Mouse (Mus musculus) hindbrain, postnatal 0 days (tissue): Measurements from ENCODE around the gene Chac1. TPM values are rescaled to one million over a fixed set of nuclear protein-coding genes. Genes with fewer than 3 reads are reported as not detected.

ENCODE experiments used
- ATAC-seq: fragments of 200-750 bp; cut with Nextera tagmentation; 2 replicates; pipeline ENCODE4 v1.8.0; 2017; ENCODE audit warnings: mild to moderate bottlenecking, moderate TSS enrichment, moderate library complexity
- DNase-seq: peaks from one replicate; pipeline ENCODE4 v3.0.0-alpha.2; 2015; ENCODE audit warnings: low spot score
- H3K27ac ChIP-seq: fragments of 300-500 bp; sonication (generic); 2 replicates; pipeline ENCODE4 v1.5.1; 2014; ENCODE audit warnings: mild to moderate bottlenecking
- H3K27me3 ChIP-seq: fragments of 300-500 bp; sonication (generic); 2 replicates; pipeline ENCODE4 v1.6.1; 2014; ENCODE audit warnings: low read length, mixed read lengths; ENCODE audit not compliant: insufficient read depth
- H3K36me3 ChIP-seq: fragments of 300-500 bp; sonication (generic); 2 replicates; pipeline ENCODE4 v1.6.1; 2014; ENCODE audit warnings: low read length, mixed read lengths; ENCODE audit not compliant: insufficient read depth
- H3K4me1 ChIP-seq: fragments of 300-500 bp; sonication (generic); 2 replicates; pipeline ENCODE4 v1.6.1; 2014; ENCODE audit warnings: antibody characterized with exemption, low read length, mixed read lengths; ENCODE audit not compliant: insufficient read depth
- H3K4me2 ChIP-seq: fragments of 300-500 bp; sonication (generic); 2 replicates; pipeline ENCODE4 v1.6.1; 2014; ENCODE audit warnings: low read depth, mild to moderate bottlenecking, low read length, moderate library complexity, mixed read lengths
- H3K4me3 ChIP-seq: fragments of 300-500 bp; sonication (generic); 2 replicates; pipeline ENCODE4 v1.5.1; 2014; ENCODE audit warnings: low read length
- H3K9ac ChIP-seq: fragments of 300-500 bp; sonication (generic); replicated peaks from 2 replicates; pipeline ENCODE4 v1.6.1; 2014; ENCODE audit warnings: mild to moderate bottlenecking, low read length, moderate library complexity, mixed read lengths
- H3K9me3 ChIP-seq: fragments of 300-500 bp; sonication (generic); 2 replicates; pipeline ENCODE4 v1.6.1; 2016; ENCODE audit warnings: low read length, mixed read lengths
- CTCF ChIP-seq: IDR thresholded peaks from 2 replicates; pipeline ENCODE4 v1.5.1; 2016; ENCODE audit warnings: antibody characterized with exemption, control low read depth, low read depth
- WGBS: fragments of 180-500 bp; shearing (Covaris S2); extraction: QIAGEN DNeasy Blood & Tissue Kit; methylation state at CpG from one replicate; pipeline ENCODE4 v1.1.7; 2014; 5-methylcytosine and 5-hydroxymethylcytosine counted together
- polyA plus RNA-seq: library from polyadenylated mRNA; unstranded; fragments of >200 nt; fragmentation: Nextera tagmentation; extraction: Ambion mirVana; gene quantifications from 2 replicates; pipeline ENCODE4 v1.2.1, GENCODE M21; 2015
- total RNA-seq: library from RNA; depleted of rRNA; stranded (reverse); fragments of >200 nt; gene quantifications from 2 replicates; pipeline ENCODE4 v1.2.3, GENCODE M21; 2014

Gene Chac1
- total and polyA plus RNA-seq, 2 experiments from 2014 or later = 12.6 to 22.6 TPM

DNA sequence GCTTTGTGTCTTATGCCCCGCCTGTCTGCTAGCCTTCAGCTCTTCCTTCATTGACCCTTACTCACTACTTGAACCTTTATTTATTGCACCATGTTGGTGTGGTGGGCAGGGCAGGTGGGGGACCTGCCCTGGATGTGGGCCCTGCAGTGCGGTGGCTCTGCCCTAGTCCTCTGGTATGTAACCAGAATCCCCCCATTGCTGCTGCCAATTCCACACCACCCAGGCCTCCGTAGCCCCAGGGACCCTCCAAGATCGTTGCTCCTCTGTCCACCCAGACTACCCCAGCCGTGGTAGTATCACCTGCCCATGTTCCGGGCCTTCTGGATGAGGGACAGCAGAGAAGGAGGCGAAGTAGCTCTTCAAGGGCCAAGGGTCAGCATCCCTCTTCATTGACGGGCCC is 2.7 kb downstream of the Chac1 start:
- Histone ChIP-seq H3K9ac (no peak overlapping the region), H3K27ac (no peak overlapping the region), H3K36me3 (no peaks in the 10 kb centered on the region), H3K4me1 (0 out of 2 replicates have a peak, but pooled peaks cover 6% of the 10 kb centered on the region), H3K9me3 (no peaks in the 10 kb centered on the region), H3K4me2 (no peak overlapping the region), H3K4me3 (no peak overlapping the region), H3K27me3 (no peaks in the 10 kb centered on the region)
- no peak for TF ChIP-seq CTCF
- DNase-seq = no peak
- no peak for ATAC-seq
- WGBS = 89% methylated on average over 8 of the region's 8 CpGs

DNA sequence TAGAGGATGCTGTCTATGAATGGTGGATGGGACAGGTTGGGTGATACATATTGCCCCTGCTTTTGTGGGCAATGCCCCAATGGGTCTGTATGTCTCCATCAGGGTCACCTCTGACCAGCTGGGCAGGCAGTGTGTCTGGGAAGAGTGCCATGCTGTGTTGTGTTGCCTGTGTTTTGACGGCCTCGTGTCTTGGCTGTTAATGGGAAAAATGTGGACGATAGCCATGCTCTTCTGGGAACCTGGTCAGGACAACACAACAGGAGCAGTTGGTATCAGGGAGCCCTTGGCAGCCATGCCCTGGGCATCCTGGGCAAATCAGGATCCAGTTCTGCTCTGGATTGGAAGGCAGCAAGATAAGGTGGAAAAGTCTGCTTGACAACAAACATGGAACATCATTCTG is 4.1 kb downstream of the Chac1 start:
- whole genome bisulfite sequencing = 48% methylated on average over 3 of the region's 3 CpGs
- ATAC-seq (peak; percentile 33; the same call in 1 of the 2 replicates), DNase-seq (peak; percentile 53)
- no peaks in the 10 kb centered on the region for H3K9me3 ChIP-seq
- 0 out of 2 replicates have a peak, but pooled peaks cover 6% of the 10 kb centered on the region for H3K4me1 ChIP-seq
- H3K9ac ChIP-seq = no peak overlapping the region
- H3K27me3 ChIP-seq = no peaks in the 10 kb centered on the region
- H3K4me3 ChIP-seq = no peak overlapping the region
- H3K4me2 ChIP-seq = no peak overlapping the region
- H3K27ac ChIP-seq = 0 out of 2 replicates have a peak overlapping the region, but pooled peaks have one; percentile 22
- no peak for TF ChIP-seq CTCF
- no peaks in the 10 kb centered on the region for H3K36me3 ChIP-seq

DNA sequence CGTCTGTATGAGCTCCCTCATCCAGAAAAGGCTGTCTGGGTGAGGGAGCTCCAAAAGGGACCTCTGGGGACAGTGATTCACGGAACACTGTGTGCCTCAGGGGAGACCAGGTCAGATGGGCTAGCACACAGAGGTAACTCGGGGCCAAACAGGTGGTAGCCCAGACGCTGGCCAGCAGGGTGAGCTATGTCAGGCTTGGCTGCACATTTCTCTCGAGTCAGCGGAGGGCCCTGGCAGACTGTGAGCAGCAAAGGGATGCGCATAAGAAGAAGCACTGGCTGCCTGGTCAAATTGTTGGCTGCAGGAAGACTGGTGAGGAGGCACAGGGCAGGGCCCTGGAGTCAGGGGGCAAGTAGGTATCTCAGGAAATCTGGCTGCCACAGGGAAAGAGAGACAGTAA is 4.6 kb downstream of the Chac1 start:
- Histone ChIP-seq H3K27ac (0 out of 2 replicates have a peak overlapping the region, but pooled peaks have one; percentile 22), H3K4me2 (no peak overlapping the region), H3K4me1 (0 out of 2 replicates have a peak, but pooled peaks cover 3% of the 10 kb centered on the region), H3K27me3 (no peaks in the 10 kb centered on the region), H3K36me3 (no peaks in the 10 kb centered on the region), H3K9ac (no peak overlapping the region), H3K4me3 (no peak overlapping the region), H3K9me3 (0 out of 2 replicates have a peak, but pooled peaks cover 2% of the 10 kb centered on the region)
- DNase-seq = peak; percentile 60
- 18% methylated on average over 7 of the region's 7 CpGs for WGBS
- peak; percentile 37 for TF ChIP-seq CTCF
- ATAC-seq = peak; percentile 27; the same call in 1 of the 2 replicates

DNA sequence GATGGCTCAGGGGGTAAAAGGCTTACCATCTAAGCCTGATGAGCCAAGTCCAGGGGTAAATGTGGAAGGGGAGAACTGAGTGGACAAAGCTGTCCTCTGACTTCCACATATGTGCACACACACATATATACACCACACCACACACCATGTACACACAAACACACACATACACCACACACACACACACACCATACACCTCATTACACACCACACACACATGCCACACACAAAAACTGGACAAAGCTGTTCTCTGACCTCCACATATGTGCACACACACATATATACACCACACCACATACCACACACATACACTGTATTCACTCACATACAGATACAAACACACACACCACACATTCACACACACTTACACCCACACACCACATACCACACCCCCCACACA is 5.3 kb downstream of the Chac1 start:
- peaks cover 9% of the 10 kb centered on the region; the same call in 1 of the 2 replicates for H3K9me3 ChIP-seq
- H3K9ac ChIP-seq = no peak overlapping the region
- H3K36me3 ChIP-seq = no peaks in the 10 kb centered on the region
- no peaks in the 10 kb centered on the region for H3K27me3 ChIP-seq
- H3K4me2 ChIP-seq = no peak overlapping the region
- H3K4me1 ChIP-seq = no peaks in the 10 kb centered on the region
- no peak for ATAC-seq
- TF ChIP-seq CTCF = no peak
- no peak overlapping the region for H3K27ac ChIP-seq
- no peak overlapping the region for H3K4me3 ChIP-seq
- DNase-seq = no peak

DNA sequence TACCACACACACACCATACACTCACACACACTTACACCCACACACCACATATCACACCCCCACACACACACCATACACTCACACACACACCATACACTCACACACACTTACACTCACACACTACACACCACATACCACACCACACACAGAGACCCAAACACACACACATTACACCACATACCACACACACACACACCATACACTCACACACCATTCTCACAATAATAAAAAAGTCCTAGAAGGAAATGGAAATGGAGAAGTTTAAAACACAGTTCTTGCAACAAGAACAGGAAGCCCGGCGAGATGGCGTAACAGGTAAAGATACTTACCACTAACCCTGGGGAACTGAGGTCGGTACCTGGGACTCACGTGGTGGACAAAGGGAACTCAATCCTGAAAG is 5.8 kb downstream of the Chac1 start:
- WGBS = 90% methylated on average over 5 of the region's 5 CpGs
- 0 out of 2 replicates have a peak, but pooled peaks have one; percentile 1 for ATAC-seq
- Histone ChIP-seq H3K27ac (no peak overlapping the region), H3K4me3 (no peak overlapping the region), H3K9me3 (peaks cover 13% of the 10 kb centered on the region), H3K27me3 (no peaks in the 10 kb centered on the region), H3K4me1 (no peaks in the 10 kb centered on the region), H3K9ac (no peak overlapping the region), H3K36me3 (no peaks in the 10 kb centered on the region), H3K4me2 (no peak overlapping the region)
- TF ChIP-seq CTCF = no peak
- no peak for DNase-seq

DNA sequence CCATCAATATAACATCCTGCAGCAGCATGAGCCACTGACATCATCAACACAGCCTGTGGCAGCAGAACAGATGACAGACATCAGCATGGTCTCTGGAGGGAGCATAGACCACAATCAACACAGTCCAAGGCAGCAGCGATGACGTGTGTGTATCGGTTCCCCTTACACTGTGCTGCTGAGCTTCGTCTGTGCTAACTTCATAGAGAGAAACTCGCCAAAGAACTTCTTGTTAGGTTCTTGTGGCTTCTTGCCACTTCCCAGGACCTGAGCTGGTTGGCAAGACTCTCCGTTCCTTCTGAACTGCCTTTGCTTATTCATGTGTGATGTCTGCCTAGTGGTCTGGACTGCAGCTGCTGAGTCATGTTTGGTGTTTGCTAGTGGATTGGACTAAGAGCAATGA is 7.2 kb downstream of the Chac1 start:
- H3K9me3 ChIP-seq = peaks cover 14% of the 10 kb centered on the region
- ATAC-seq = no peak
- H3K27me3 ChIP-seq = no peaks in the 10 kb centered on the region
- H3K36me3 ChIP-seq = no peaks in the 10 kb centered on the region
- no peak for TF ChIP-seq CTCF
- DNase-seq = no peak
- H3K4me1 ChIP-seq = no peaks in the 10 kb centered on the region
- no peak overlapping the region for H3K4me2 ChIP-seq
- H3K27ac ChIP-seq = no peak overlapping the region
- H3K4me3 ChIP-seq = no peak overlapping the region
- 84% methylated on average over 6 of the region's 6 CpGs for WGBS
- H3K9ac ChIP-seq = no peak overlapping the region

DNA sequence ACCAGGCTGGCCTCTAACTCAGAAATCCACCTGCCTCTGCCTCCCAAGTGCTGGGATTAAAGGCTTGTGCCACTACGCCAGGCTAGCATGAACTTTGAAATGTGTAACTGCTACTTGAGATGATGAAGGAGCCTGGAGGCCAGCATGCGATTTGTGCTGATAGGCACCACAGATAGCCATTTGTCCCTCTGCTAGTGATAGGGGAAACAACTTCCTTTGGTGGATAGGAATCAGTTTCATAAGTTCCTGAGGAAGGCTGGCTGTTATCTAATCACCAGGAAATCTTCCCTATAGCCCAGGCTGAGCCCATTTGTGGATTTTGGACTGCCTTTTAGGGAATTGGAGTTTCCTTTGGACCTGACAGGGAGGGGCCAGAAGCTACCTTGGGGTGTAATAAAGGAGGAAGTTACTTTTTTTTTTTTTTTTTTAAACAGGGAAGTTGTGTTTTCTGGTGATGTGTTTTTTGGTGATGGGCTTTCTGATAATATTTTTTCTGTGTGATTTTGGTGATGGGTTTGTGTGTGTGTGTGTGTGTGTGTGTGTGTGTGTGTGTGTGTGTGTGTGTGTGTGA is 8.8 kb downstream of the Chac1 start:
- H3K4me3 ChIP-seq = no peak overlapping the region
- no peak for DNase-seq
- no peak for TF ChIP-seq CTCF
- no peaks in the 10 kb centered on the region for H3K27me3 ChIP-seq
- no peak overlapping the region for H3K4me2 ChIP-seq
- H3K9me3 ChIP-seq = peaks cover 14% of the 10 kb centered on the region
- H3K9ac ChIP-seq = no peak overlapping the region
- ATAC-seq = no peak
- 91% methylated on average over 2 of the region's 2 CpGs for WGBS
- no peaks in the 10 kb centered on the region for H3K4me1 ChIP-seq
- H3K36me3 ChIP-seq = no peaks in the 10 kb centered on the region
- no peak overlapping the region for H3K27ac ChIP-seq
